Mouse (Mus musculus) layer of hippocampus, postnatal 25 days (tissue): ENCODE results near the gene Kctd14. TPM values are rescaled to one million over a fixed set of nuclear protein-coding genes. Genes with fewer than 3 reads are reported as not detected.
"Not testable (repeated sequence)": the region's sequence is repeated elsewhere in the genome, so short reads cannot be mapped to it uniquely, and the experiment has no call there.

Source experiments
- DNase-seq, 2 experiments: peaks; one replicate each; pipeline ENCODE4 v3.0.0; 2022; ENCODE audit warnings: mixed read lengths in 2 of 2, low spot score in 1 of 2; ENCODE audit errors: extremely low spot score in 1 of 2
- total RNA-seq, 2 experiments: library from RNA; stranded (reverse); gene quantifications; 2 replicates each; pipeline ENCODE4 v1.2.3; 2021

Gene Kctd14
- 1 to 10 TPM; 3.9 to 4.1 TPM for total RNA-seq

DNA sequence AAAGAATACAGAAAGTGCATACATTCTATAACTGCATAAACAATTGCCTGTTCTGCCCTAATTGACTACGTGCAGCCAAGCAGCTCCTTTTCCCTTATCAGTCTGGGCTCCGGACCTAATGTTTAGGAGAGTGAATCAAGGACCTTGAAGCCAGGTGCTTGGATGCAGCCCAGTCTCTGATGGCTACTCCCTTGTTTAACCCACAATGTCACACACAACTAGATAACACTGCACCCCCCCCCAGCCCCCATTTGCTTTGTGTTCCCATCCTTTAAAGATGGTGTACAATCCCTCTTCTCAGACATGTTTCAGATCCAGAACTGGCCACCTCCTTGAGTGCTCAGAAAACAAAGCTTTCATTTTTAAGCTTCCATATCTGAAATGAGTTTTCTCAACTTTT is at the start of gene Kctd14:
TSS of gene Kctd14 (plus strand) at position 301 of the 400 bp plus-strand sequence.
- not testable (repeated sequence) for DNase-seq

- DNase-seq, result no peak
Measured at GRCm38 (mm10) chr7:97407145-97407544, 44.0 kb upstream of the Kctd14 start.

- DNase-seq, result no peak
Measured at GRCm38 (mm10) chr7:97411106-97411505, 40.0 kb upstream of the Kctd14 start.

- DNase-seq, result no peak
Measured at GRCm38 (mm10) chr7:97411575-97411974, 39.5 kb upstream of the Kctd14 start.

- no peak for DNase-seq
Measured at GRCm38 (mm10) chr7:97413981-97414380, 37.1 kb upstream of the Kctd14 start.

GRCm38 (mm10) chr7:97414426-97414825 is 36.7 kb upstream of the Kctd14 start:
- no peak for DNase-seq

DNA sequence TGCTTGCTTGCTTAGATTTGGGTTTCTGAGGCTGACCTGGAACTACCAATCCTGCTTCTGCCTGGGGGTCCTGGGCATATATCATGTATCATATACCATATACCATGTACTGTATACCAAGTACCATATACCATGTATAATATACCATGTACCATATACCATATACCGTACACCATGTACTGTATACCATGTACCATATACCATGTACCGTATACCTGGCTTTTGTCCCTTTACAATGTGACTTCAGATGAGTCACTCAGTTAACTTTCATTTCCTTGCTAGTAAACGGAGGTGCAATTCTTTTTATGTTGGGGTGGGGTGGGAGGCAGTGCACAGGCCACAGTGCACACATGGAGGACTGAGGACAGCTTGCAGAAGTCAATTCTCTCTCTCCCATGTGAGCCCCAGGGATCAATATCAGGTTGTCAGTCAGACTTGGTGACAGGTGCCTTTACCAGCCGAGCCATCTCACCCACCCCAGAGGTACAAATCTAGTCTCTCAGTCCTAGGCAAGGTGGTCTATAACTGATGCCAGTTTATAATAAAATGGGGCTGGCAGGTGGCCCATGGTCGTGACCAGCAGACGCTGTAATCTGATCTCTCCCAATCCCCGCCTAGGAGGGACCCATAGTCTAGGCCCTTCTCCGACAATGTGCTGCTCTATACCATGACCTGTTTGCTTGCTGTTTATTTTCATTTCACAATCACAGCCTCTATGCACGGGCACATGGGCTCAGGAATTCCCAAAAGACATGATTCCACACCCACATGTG is 36.0 kb upstream of the Kctd14 start:
- no peak for DNase-seq

DNA sequence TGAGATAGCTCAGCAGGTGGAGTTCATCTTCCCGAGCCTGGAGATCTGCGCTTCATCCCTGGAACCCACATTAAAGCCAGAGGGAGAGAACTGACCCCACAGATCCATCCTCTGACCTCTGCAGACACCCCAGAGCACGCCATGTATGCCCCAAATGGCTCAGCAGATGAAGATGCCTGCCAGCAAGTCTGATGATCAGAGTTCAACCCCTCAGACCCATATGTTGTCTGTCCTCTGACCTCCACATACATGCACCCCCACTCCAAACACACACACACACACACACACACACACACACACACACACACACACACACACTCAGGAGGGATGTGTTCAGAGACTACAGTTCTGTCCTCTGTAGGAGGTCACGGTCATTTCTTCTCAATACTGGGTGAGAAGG is 34.6 kb upstream of the Kctd14 start:
- no peak for DNase-seq

DNA sequence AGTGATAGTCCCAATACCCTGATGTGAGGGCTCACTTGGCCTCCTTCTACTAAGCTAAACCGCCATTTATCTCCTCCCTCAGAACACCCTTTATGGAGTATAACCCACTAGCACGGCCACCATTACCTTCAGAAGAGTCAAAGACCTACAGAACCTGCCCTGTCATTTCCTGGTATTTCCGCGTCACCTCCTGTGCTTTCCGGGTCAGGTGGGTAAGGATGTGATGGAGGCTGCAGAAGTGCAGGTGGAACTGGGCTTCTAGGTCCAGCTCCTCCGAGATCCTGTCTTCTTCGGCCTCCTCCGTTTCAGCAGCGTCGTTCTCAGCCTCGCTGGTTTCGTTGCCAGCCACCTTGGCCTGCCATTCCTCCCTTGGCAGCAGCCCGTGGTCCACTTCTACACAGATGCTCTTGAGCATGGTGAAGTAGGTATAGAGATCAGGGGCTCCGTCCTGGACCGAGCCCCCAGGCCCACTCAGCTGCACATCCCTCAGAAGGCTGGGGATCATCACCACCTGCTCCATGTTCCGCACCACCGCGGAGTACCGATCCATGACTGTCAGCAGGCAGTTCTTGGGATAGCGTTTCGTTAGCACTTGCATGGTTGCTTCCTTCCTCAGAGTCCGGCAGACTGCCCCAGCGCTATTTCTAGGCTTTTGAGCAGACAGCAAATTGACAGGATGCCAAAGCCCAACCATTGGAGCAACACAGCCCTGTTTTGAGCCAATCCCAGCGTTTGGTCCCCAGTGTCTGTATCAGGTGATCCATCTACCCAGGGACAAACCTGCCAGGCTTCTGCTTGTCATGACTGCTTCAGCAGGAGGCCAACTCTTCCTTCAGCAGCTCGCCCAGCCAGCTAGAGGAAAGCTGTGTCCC is 34.0 kb upstream of the Kctd14 start, which contains the start of gene Thrsp:
TSS of gene Thrsp (minus strand) at position 825 of the 872 bp plus-strand sequence.
- peak; percentile 37 to 58 for DNase-seq

GRCm38 (mm10) chr7:97418717-97419116 is 32.4 kb upstream of the Kctd14 start:
- no peak for DNase-seq

- DNase-seq, result no peak
Measured at GRCm38 (mm10) chr7:97419163-97419562, 32.0 kb upstream of the Kctd14 start.

DNA sequence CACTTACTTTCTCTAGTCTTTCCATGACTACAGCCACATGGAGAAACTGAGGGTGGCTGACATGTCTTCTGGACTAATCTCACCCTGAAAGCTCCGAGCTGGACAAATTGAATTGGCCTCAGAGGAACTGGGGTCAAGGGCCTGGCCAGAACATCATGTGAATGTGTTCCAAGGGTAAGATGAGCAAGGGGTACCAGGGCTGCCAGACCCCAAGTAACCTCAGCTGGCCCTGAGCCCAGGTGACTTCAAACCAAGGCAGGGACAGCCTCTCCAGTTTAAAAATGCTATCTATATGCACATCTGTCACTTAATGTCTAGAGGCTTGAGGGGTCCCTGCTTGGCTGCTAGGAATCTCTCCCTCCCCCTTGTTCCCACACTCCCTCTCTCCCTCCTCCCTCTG is 30.7 kb upstream of the Kctd14 start:
- no peak for DNase-seq

DNA sequence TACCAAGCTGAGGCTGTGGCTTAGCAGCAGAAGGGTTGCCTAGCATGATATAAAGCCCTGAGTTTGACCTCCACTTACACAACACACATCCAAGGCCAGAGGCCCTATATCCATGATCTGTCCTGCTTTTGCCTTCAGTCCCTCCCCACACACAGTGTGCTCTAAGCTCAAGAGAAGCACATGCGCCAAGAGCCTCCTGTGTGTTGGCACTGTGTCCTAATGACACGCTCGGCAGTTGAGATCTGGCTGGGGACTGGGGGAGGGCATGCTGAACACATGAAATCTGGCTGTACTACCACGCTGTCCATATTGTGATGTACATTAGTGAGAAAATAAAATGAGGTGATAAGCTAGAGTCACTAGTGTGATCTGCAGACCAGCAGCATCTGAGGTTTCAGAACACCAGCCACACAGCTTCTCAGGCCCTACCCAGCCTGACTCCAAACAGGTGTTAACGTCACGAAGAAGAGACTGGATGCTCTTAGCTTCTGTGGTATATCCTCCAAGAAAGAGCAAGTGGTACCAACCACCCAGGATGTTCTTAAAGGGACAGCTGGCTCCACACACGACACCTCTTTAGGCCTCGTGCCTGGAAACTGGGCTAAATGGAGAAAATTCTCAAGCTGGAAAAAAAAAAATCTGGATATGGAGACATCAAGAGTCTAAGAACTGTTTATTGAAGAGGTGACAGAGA is 30.0 kb upstream of the Kctd14 start:
- DNase-seq, result peak; percentile 21 to 32

DNA sequence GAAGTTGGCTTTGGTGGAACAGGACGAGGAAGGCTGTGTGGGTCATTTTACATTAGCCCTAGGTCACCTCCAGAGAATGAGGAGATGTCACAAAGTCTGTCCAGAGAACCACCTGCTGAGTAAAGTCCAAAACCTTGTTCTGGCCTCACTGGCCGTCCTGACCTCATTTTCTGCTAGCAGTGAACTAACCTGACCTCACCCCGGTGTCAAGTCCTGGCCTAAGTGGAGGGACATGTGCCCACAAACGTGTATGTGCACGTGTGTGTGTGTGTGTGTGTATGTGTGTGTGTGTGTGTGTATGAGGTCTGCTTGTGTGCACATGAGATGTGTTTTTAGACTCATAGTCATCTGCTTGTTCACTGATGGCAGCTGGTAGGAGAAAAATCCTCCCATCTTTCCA is 27.4 kb upstream of the Kctd14 start:
- DNase-seq, result no peak

DNA sequence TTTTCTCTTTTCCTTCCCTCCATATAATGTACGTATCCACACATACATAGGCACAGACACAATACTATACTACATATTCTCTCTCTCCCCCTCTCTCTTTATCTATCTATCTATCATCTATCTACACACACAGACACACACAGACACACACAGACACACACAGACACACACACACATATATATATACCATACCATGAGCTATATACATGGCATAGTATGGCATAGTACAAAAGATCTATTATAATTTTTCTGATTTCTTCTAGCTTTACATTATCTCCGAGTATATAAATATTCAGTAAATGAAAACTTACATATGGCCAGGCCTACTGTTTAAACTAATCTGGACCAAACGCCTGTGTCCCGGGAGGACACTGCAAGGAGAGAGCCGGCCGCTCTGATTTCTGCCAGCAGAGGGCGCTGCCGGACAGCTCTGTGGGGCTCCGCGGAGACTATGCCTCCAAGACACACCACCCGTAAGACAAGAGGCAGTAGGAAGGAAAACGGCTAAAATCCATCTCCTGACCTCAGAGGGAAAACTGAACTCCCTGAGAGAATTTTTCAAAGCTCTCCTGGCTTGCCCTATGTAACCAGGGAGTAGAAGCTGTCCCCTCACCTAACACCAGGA is 26.4 kb upstream of the Kctd14 start:
- peak; percentile 88 to 97 for DNase-seq

GRCm38 (mm10) chr7:97426566-97426965 is 24.6 kb upstream of the Kctd14 start:
- no peak for DNase-seq

DNA sequence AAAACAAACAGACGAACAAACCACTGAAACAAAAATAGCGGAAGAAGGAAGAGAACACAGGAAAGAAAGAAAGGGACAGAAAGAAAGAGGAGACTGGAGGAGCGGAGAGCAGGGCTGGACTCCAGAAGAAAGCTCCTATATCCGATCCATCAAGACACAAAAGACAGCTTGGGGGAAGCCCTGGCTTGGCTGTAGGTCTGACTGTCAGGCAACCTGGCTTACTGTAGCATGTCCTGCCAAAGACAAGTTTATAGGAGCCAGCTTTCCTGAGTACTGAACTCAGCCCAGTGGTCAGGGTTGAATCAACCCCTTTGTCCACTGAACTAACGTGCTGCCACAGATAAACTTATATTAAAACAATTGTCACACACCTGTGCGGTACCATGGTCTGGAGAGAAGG is 23.8 kb upstream of the Kctd14 start:
- no peak for DNase-seq

DNA sequence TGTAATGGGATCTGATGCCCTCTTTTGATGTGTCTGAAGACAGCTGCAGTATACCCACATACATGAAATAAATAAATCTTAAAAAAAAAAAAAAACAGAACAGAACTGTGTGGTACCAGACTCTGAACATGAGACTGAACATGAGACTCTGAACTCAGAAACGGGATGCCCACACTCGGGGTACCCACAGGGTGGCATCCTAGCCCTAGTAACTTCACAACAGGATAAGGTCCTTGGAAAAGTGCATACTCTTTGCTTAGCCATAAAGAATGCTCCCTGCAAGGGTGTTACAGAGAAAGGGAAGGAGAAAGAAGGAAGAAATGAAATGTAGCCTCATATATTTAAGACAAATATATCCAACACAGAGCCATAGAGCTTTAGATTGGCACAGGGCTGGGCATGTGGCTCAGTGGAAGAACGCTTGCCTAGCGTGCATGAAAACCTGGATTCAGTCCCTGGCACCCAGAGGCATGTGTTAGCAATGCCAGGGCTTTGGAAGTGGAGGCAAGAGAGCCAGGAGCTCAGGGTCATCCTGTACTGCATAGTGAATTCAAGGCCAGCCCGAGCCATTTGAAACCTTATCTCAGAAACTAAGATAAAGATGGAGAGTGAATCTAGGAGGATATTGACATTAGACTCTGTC is 23.2 kb upstream of the Kctd14 start:
- no peak for DNase-seq

- peak in 1 of 2 experiments; percentile 24 for DNase-seq
Measured at GRCm38 (mm10) chr7:97429705-97430104, 21.4 kb upstream of the Kctd14 start.

DNA sequence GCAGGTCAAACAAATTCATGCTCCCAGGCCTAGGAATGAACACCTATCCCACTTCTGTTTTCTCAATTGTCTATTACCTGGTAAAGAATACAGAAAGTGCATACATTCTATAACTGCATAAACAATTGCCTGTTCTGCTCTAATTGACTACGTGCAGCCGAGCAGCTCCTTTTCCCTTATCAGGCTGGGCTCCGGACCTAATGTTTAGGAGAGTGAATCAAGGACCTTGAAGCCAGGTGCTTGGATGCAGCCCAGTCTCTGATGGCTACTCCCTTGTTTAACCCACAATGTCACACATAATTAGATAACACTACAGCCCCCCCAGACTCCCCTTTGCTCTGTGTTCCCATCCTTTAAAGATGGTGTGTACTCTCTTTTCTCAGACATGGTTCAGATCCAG is 17.6 kb upstream of the Kctd14 start:
- not testable (repeated sequence) for DNase-seq
